Mouse (Mus musculus): Measurements from ENCODE around the gene Spaca6.
"Not testable (repeated sequence)": the region's sequence is repeated elsewhere in the genome, so short reads cannot be mapped to it uniquely, and the experiment has no call there.

DNA sequence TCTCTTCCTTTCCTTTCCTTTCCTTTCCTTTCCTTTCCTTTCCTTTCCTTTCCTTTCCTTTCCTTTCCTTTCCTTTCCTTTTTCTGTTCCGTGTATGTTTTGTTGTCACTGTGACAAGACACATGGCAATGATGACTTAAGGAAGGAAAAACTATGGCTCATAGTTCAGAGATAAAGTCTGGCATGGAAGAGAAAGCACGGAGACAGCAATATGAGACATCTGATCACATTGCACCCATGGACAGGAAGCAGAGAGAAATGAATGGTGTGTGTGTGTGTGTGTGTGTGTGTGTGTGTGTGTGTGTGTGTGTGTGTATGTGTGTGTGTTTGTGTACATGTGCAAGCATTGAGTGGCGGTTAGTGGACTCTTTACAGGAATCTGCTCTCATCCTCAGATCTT, 17.6 kb downstream of the Spaca6 start:
- not testable (repeated sequence) for TF ChIP-seq POLR2A, CTCF (IDR thresholded peaks at IDR 0.05; ENCODE audit: insufficient read depth, low read depth, low read length)
